Mouse (Mus musculus): ENCODE data around the gene Lmntd1. TPM values are rescaled to one million over a fixed set of nuclear protein-coding genes. Genes with fewer than 3 reads are reported as not detected.
A peak's percentile ranks its signal among the peaks of the same experiment; 100 is the strongest.

The Lmntd1 gene
- polyA plus RNA-seq, 1 experiment from 2014 or later: not detected

- peak; percentile 38 for TF ChIP-seq CTCF (IDR thresholded peaks at IDR 0.05)
- CTCF ChIA-PET: interaction anchor here (0.7 to 3.6 kb wide), 21 partner anchors 10 to 408 kb away, joined by 3 to 21 read pairs (median 4); no protein-coding TSS in a partner anchor
These were observed 196.2 kb downstream of the Lmntd1 start for GRCm38 (mm10) chr6:145417720-145418440.

DNA sequence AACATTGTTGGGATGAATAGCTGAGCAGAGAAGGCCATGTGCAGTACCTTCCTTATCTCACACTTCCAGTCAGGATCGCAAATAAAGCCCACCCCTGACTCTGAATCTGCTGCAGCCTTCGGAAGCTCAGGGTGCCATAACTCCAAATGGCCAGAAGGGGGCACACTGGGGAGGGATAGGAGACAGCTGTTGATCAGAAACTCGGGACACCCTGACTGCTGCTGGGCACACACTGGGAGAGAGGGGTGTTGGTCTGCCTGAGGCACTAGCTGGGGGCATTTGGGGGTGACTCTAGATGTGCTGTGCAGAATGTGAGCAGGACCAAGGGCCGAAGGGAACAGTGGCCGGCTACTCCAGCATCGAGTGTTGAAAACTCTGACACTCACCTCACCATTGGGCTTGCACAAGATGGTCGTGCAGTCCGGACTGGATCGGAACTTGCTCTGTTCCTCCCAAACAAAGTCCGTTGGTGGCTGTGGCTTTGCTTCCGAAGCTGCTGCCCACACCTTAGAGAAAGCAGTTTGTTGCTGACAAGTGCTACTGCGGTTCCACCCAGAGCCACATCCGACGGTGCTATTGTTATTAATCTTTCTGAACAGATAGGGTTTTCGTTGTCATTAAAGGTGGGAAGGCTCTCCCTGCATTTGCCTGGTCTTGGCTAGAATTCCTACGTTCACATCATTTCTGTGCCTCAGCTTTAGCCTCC, 197.0 kb downstream of the Lmntd1 start:
- DNase-seq (ENCODE audit: low read depth, low spot score) (no peak), ATAC-seq (no peak)
- TF ChIP-seq CTCF (IDR thresholded peaks at IDR 0.05): peak; percentile 82
- no peaks in the 10 kb centered on the region for H3K27me3 ChIP-seq
- CTCF ChIA-PET: interaction anchor here (0.8 to 3.6 kb wide), 18 partner anchors 11 to 408 kb away, joined by 3 to 21 read pairs (median 4); no protein-coding TSS in a partner anchor
- in situ Hi-C loops (cut with MboI; ENCODE audit: low pct_unique_long_range_greater_than_20kb): loop anchor here (5.0 to 10.0 kb wide), 2 partner anchors 375 to 408 kb away; no protein-coding TSS in a partner anchor
- POLR2A ChIA-PET: interaction anchor here (2.0 kb wide), 1 partner anchor 376 kb away, joined by 5 read pairs; no protein-coding TSS in a partner anchor

More at GRCm38 (mm10) chr6:145417720-145418440, 196.2 kb downstream of the Lmntd1 start:
- in situ Hi-C loops (cut with MboI; ENCODE audit: low pct_unique_long_range_greater_than_20kb): loop anchor here (5.0 to 10.0 kb wide), 2 partner anchors 374 to 407 kb away; no protein-coding TSS in a partner anchor
- ATAC-seq (peak; percentile 58), DNase-seq (ENCODE audit: low read depth, low spot score) (no peak)
- POLR2A ChIA-PET: interaction anchor here (2.0 kb wide), 1 partner anchor 376 kb away, joined by 5 read pairs; no protein-coding TSS in a partner anchor
- H3K27me3 ChIP-seq: no peaks in the 10 kb centered on the region

GRCm38 (mm10) chr6:145404369-145405051, 209.6 kb downstream of the Lmntd1 start:
- ATAC-seq (no peak), DNase-seq (ENCODE audit: low read depth, low spot score) (no peak)
- in situ Hi-C loops (cut with MboI; ENCODE audit: low pct_unique_long_range_greater_than_20kb): no loop called here
- POLR2A ChIA-PET: no interaction called here
- CTCF ChIA-PET: interaction anchor here (1.3 to 2.2 kb wide), 3 partner anchors 12 to 44 kb away, joined by 3 to 6 read pairs (median 4); no protein-coding TSS in a partner anchor
- TF ChIP-seq CTCF (IDR thresholded peaks at IDR 0.05): peak; percentile 55
- no peaks in the 10 kb centered on the region for H3K27me3 ChIP-seq

DNA sequence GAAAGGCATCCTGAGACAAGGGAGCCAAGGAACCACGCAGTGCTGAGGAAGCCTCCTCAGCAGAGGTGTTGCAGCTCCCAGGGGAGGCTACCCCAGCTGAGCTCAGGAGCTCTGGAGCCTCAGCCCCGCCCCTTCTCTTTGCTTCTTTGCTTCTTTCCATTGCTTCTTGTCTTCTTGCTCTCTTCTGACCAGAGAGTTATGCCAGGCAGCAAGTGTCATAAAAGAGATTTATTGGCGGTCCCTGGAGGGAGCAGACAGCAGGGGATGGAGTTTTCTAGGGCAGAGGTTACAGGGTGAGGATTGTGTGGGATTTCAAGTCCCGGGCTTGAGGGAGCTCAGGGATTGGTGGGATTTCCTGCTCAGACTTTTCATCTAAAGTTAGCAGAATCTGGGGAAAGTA, 213.0 kb downstream of the Lmntd1 start:
- DNase-seq (ENCODE audit: low read depth, low spot score) (no peak), ATAC-seq (no peak)
- H3K27me3 ChIP-seq: no peaks in the 10 kb centered on the region
- CTCF ChIA-PET: no interaction called here
- no peak for TF ChIP-seq CTCF (IDR thresholded peaks at IDR 0.05)
- POLR2A ChIA-PET: no interaction called here
- in situ Hi-C loops (cut with MboI; ENCODE audit: low pct_unique_long_range_greater_than_20kb): no loop called here

DNA sequence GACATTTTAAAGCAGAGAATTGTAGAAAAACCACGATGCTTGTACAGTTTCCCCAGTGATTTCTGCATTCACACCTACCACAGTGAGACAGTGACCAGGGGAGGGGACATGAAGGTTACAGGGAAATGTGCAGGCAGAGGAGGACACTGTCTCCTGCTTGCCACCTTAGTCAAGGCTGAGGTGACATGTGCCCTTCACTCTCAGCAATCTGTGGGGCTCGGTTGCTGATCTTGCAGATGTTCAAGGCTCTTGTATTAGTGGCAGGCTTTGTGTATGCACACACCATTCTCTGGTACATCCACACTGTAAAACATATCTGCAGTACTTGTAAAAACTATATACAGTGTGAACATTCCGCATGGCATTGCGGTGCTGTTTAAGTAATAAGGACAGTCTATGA, 216.2 kb downstream of the Lmntd1 start:
- in situ Hi-C loops (cut with MboI; ENCODE audit: low pct_unique_long_range_greater_than_20kb): no loop called here
- no peaks in the 10 kb centered on the region for H3K27me3 ChIP-seq
- DNase-seq (ENCODE audit: low read depth, low spot score): no peak
- TF ChIP-seq CTCF (IDR thresholded peaks at IDR 0.05): no peak
- CTCF ChIA-PET: no interaction called here
- ATAC-seq: no peak
- POLR2A ChIA-PET: no interaction called here

DNA sequence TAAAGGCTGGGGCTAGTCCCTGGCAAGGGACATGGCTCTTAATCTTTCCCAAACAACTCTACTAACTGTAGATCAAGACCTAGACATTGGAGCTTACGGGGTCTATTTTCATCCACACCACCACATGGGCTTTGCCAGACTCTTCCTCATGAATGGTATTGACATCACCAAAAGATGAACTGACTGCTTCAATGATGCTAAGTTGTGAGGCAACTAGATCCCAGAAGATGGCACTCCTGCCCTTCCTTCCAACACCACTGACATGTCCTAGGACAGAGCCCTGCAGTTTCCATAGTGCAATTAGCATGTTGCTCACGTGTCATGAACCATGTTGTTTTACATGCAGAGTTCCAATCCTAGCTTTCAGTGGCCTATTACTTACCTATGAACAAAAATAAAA, 217.6 kb downstream of the Lmntd1 start:
- no peak for ATAC-seq
- no peaks in the 10 kb centered on the region for H3K27me3 ChIP-seq
- DNase-seq (ENCODE audit: low read depth, low spot score): no peak
- peak; percentile 57 for TF ChIP-seq CTCF (IDR thresholded peaks at IDR 0.05)
- CTCF ChIA-PET: no interaction called here
- POLR2A ChIA-PET: no interaction called here
- in situ Hi-C loops (cut with MboI; ENCODE audit: low pct_unique_long_range_greater_than_20kb): no loop called here

DNA sequence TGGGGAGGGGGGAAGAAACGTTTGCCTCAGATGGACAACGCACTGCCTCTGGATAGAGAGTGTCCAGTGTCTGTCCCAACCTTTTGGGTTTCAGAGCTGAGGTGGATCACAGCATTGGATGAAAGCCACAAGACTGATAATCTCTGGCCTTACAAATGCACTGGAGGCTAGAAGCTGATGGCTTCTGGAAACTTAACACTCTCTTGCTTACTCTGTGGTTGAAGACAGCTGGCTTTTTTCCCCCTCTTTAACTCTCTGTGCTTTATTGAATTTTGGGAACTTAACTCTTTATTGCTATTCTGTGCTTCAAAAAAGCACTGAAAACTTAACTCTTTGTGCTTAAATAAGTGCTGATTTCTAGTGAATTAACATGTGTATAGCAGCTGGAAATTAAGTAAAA, 223.7 kb downstream of the Lmntd1 start:
- in situ Hi-C loops (cut with MboI; ENCODE audit: low pct_unique_long_range_greater_than_20kb): no loop called here
- POLR2A ChIA-PET: interaction anchor here (0.6 kb wide), 1 partner anchor 287 kb away, joined by 3 read pairs; no protein-coding TSS in a partner anchor
- CTCF ChIA-PET: interaction anchor here (1.6 to 2.4 kb wide), 3 partner anchors 10 to 431 kb away, joined by 3 to 8 read pairs (median 3); no protein-coding TSS in a partner anchor
- DNase-seq (ENCODE audit: low read depth, low spot score) (no peak), ATAC-seq (no peak)
- TF ChIP-seq CTCF (IDR thresholded peaks at IDR 0.05): no peak
- peaks cover 9% of the 10 kb centered on the region for H3K27me3 ChIP-seq

DNA sequence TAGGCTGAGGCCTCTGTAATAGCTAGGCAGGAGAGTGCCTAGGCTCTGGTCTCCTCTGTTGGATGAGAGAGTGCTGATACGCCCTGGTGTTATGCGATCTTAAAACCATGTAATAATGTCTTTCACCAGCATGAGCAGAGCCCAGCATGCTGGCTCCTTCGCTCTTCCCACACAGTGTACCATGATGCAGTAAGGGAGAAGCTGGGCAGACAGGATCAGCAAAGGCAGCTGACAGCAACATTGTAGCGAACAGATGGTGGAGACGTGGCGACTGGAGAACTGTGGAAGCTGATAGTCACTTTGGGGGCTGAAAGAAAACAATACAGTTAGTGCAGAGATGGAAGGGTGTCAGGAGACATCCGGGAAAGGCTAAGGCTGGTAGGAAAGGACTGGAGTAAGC, 224.2 kb downstream of the Lmntd1 start:
- ChIA-PET CTCF (interaction anchor here (1.7 to 2.4 kb wide), 2 partner anchors 9 to 30 kb away, joined by 3 to 8 read pairs; no protein-coding TSS in a partner anchor), POLR2A (no interaction called here)
- in situ Hi-C loops (cut with MboI; ENCODE audit: low pct_unique_long_range_greater_than_20kb): no loop called here
- ATAC-seq (no peak), DNase-seq (ENCODE audit: low read depth, low spot score) (no peak)
- TF ChIP-seq CTCF (IDR thresholded peaks at IDR 0.05): no peak
- peaks cover 9% of the 10 kb centered on the region for H3K27me3 ChIP-seq

DNA sequence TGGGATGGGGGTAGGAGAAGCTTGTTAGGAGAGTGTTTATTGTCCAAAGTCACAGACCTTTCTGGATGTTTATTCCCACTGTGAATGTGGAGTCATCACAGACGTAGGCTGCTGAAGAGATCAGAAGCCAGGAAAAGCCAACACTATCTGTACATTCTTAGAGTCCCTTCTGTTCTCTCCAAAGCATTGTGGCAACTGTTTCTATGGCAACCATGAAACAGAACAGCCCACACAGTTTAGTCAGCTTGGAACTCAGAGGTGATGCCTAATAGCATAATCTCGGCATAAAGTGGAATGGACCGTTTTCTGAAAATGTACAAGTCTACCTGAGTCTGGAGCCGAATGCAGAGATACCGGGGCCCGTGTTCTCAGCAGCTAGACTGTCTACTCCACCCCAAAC, 226.7 kb downstream of the Lmntd1 start:
- in situ Hi-C loops (cut with MboI; ENCODE audit: low pct_unique_long_range_greater_than_20kb): no loop called here
- ATAC-seq: no peak
- CTCF ChIA-PET: interaction anchor here (0.8 to 1.3 kb wide), 2 partner anchors 15 to 437 kb away, joined by 3 to 4 read pairs; no protein-coding TSS in a partner anchor
- POLR2A ChIA-PET: no interaction called here
- H3K27me3 ChIP-seq: peaks cover 9% of the 10 kb centered on the region
- no peak for TF ChIP-seq CTCF (IDR thresholded peaks at IDR 0.05)
- no peak for DNase-seq (ENCODE audit: low read depth, low spot score)

Data from Patski (cell line).